Mouse (Mus musculus): Measurements from ENCODE around the gene Dcaf12l2.

The Dcaf12l2 gene

GRCm38 (mm10) chrX:44367646-44368521 lies at the start of gene Dcaf12l2:
TSS of gene Dcaf12l2 (minus strand) at chrX:44368342.
- DNase-seq (ENCODE audit: low read depth, low spot score) = no peak

- no peak for DNase-seq (ENCODE audit: low read depth, low spot score)
Observed at GRCm38 (mm10) chrX:44367280-44367645, 879 bp downstream of the Dcaf12l2 start.
